Mouse (Mus musculus): ENCODE data around the gene Slc16a4. TPM values are rescaled to one million over a fixed set of nuclear protein-coding genes. Genes with fewer than 3 reads are reported as not detected.

The Slc16a4 gene
- polyA plus RNA-seq, 1 experiment, result 0.14 TPM

- TF ChIP-seq MYOG (IDR thresholded peaks at IDR 0.05; ENCODE audit: control insufficient read depth in 1 of 3, insufficient read depth in 1 of 3, insufficient read length in 2 of 3, low read depth in 2 of 3) (peak in 1 of 3 experiments; percentile 68), MYOD1 (IDR thresholded peaks at IDR 0.05; ENCODE audit: control insufficient read depth in 1 of 3, insufficient read length in 2 of 3, low read depth in 2 of 3) (peak in 2 of 3 experiments; percentile 66 to 77), CEBPB (IDR thresholded peaks at IDR 0.05; ENCODE audit: insufficient read depth, poor library complexity, severe bottlenecking) (no peak)
- Histone ChIP-seq H3K4me2 (ENCODE audit: low read depth) (no peak overlapping the region), H3K4me3 (no peak overlapping the region), H3K36me3 (ENCODE audit: control insufficient read depth, insufficient read depth) (no peaks in the 10 kb centered on the region), H3ac (ENCODE audit: control insufficient read depth, insufficient read length) (no peak overlapping the region), H3K27me3 (ENCODE audit: control insufficient read depth, insufficient read depth, insufficient read length) (no peaks in the 10 kb centered on the region), H3K79me2 (ENCODE audit: control insufficient read depth, insufficient read depth) (no peaks in the 10 kb centered on the region)
Observed at GRCm38 (mm10) chr3:107250320-107250719, 40.7 kb upstream of the Slc16a4 start.

GRCm38 (mm10) chr3:107252035-107252434 lies 39.0 kb upstream of the Slc16a4 start:
- Histone ChIP-seq H3K4me3 (no peak overlapping the region), H3K4me2 (ENCODE audit: low read depth) (no peak overlapping the region), H3ac (ENCODE audit: control insufficient read depth, insufficient read length) (no peak overlapping the region), H3K79me2 (ENCODE audit: control insufficient read depth, insufficient read depth) (no peaks in the 10 kb centered on the region), H3K27me3 (ENCODE audit: control insufficient read depth, insufficient read depth, insufficient read length) (no peaks in the 10 kb centered on the region), H3K36me3 (ENCODE audit: control insufficient read depth, insufficient read depth) (no peaks in the 10 kb centered on the region)
- TF ChIP-seq MAX (IDR thresholded peaks at IDR 0.05; ENCODE audit: low read depth), result no peak
- TF ChIP-seq MYOG (IDR thresholded peaks at IDR 0.05; ENCODE audit: control insufficient read depth in 1 of 3, insufficient read depth in 1 of 3, insufficient read length in 2 of 3, low read depth in 2 of 3), result no peak
- TF ChIP-seq POLR2A (IDR thresholded peaks at IDR 0.05; ENCODE audit: insufficient read length, low read depth), result no peak

- Histone ChIP-seq H3K27me3 (ENCODE audit: control insufficient read depth, insufficient read depth, insufficient read length) (no peaks in the 10 kb centered on the region), H3K79me2 (ENCODE audit: control insufficient read depth, insufficient read depth) (no peaks in the 10 kb centered on the region), H3K36me3 (ENCODE audit: control insufficient read depth, insufficient read depth) (no peaks in the 10 kb centered on the region), H3K4me3 (no peak overlapping the region), H3K4me2 (ENCODE audit: low read depth) (no peak overlapping the region), H3ac (ENCODE audit: control insufficient read depth, insufficient read length) (no peak overlapping the region)
- no peak for TF ChIP-seq CEBPB (IDR thresholded peaks at IDR 0.05; ENCODE audit: insufficient read depth, poor library complexity, severe bottlenecking)
- TF ChIP-seq SRF (IDR thresholded peaks at IDR 0.05; ENCODE audit: control insufficient read depth, insufficient read length, low read depth), result no peak
- no peak for TF ChIP-seq MYOD1 (IDR thresholded peaks at IDR 0.05; ENCODE audit: control insufficient read depth in 1 of 3, insufficient read length in 2 of 3, low read depth in 2 of 3)
Observed at GRCm38 (mm10) chr3:107253925-107254324, 37.1 kb upstream of the Slc16a4 start.

- Histone ChIP-seq H3K4me3 (no peak overlapping the region), H3K79me2 (ENCODE audit: control insufficient read depth, insufficient read depth) (no peaks in the 10 kb centered on the region), H3K27me3 (ENCODE audit: control insufficient read depth, insufficient read depth, insufficient read length) (no peaks in the 10 kb centered on the region), H3K36me3 (ENCODE audit: control insufficient read depth, insufficient read depth) (no peaks in the 10 kb centered on the region), H3K4me2 (ENCODE audit: low read depth) (no peak overlapping the region), H3ac (ENCODE audit: control insufficient read depth, insufficient read length) (no peak overlapping the region)
- no peak for TF ChIP-seq USF1 (IDR thresholded peaks at IDR 0.05; ENCODE audit: low read depth)
- TF ChIP-seq MAX (IDR thresholded peaks at IDR 0.05; ENCODE audit: low read depth), result no peak
- TF ChIP-seq POLR2A (IDR thresholded peaks at IDR 0.05; ENCODE audit: insufficient read length, low read depth), result no peak
- no peak for TF ChIP-seq CEBPB (IDR thresholded peaks at IDR 0.05; ENCODE audit: insufficient read depth, poor library complexity, severe bottlenecking)
- TF ChIP-seq REST (IDR thresholded peaks at IDR 0.05; ENCODE audit: insufficient read depth, insufficient read length), result no peak
Observed at GRCm38 (mm10) chr3:107255992-107256391, 35.0 kb upstream of the Slc16a4 start.

DNA sequence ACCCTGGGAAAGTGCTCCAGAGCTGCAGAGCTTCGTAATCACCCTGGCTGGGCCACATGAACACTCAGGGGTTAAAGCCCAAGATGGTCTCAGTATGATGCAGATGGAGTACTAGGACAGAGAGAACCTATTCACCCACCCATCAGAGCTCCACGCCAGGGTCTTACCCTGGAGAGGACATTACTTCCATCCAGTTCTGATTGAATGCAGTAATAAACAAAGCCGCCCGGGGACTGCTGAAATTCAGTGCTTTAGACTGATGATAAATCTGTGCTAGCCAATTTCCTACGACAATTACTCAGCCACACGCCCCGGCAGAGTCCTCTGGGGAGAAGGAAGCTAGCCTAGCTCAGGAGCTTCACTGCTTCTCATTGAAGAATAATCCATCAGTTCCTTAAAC lies 34.3 kb upstream of the Slc16a4 start:
- Histone ChIP-seq H3K36me3 (ENCODE audit: control insufficient read depth, insufficient read depth) (no peaks in the 10 kb centered on the region), H3K4me2 (ENCODE audit: low read depth) (no peak overlapping the region), H3ac (ENCODE audit: control insufficient read depth, insufficient read length) (no peak overlapping the region), H3K27me3 (ENCODE audit: control insufficient read depth, insufficient read depth, insufficient read length) (no peaks in the 10 kb centered on the region), H3K4me3 (no peak overlapping the region), H3K79me2 (ENCODE audit: control insufficient read depth, insufficient read depth) (no peaks in the 10 kb centered on the region)
- no peak for TF ChIP-seq USF1 (IDR thresholded peaks at IDR 0.05; ENCODE audit: low read depth)

DNA sequence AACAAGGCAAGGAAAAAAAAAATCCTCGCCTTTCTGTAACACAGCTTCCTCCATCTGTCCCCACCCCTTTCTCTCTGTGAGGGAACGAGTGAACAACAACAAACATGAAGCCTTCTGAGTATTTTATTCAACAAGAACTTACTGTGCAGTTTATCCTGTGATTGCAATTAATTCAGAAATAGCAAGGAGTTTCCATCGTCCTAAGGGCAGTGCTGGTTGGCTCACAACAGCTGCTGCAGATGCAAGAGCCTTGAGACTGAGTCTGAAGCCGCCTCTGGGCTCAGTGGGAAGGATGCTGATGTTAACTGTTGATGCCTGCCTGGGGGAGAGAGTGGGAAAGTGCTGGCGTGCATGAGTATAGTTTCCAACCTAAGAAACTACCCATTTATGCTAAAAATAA lies 33.1 kb upstream of the Slc16a4 start:
- H3K4me3 ChIP-seq, result no peak overlapping the region
- no peaks in the 10 kb centered on the region for H3K79me2 ChIP-seq (ENCODE audit: control insufficient read depth, insufficient read depth)
- H3ac ChIP-seq (ENCODE audit: control insufficient read depth, insufficient read length), result no peak overlapping the region
- TF ChIP-seq REST (IDR thresholded peaks at IDR 0.05; ENCODE audit: insufficient read depth, insufficient read length) (no peak), USF1 (IDR thresholded peaks at IDR 0.05; ENCODE audit: low read depth) (no peak), TCF12 (IDR thresholded peaks at IDR 0.05; ENCODE audit: insufficient read depth, poor library complexity, severe bottlenecking) (no peak), E2F4 (IDR thresholded peaks at IDR 0.05; ENCODE audit: insufficient read depth) (no peak), TCF3 (IDR thresholded peaks at IDR 0.05; ENCODE audit: insufficient read length, low read depth) (no peak), SRF (IDR thresholded peaks at IDR 0.05; ENCODE audit: control insufficient read depth, insufficient read length, low read depth) (no peak), MAX (IDR thresholded peaks at IDR 0.05; ENCODE audit: low read depth) (no peak)
- no peaks in the 10 kb centered on the region for H3K27me3 ChIP-seq (ENCODE audit: control insufficient read depth, insufficient read depth, insufficient read length)
- no peak overlapping the region for H3K4me2 ChIP-seq (ENCODE audit: low read depth)
- no peaks in the 10 kb centered on the region for H3K36me3 ChIP-seq (ENCODE audit: control insufficient read depth, insufficient read depth)

All from myocyte (in vitro differentiated cells).